11 mouse cellular contexts compared by ENCODE assay signal in the genomic region with DNA sequence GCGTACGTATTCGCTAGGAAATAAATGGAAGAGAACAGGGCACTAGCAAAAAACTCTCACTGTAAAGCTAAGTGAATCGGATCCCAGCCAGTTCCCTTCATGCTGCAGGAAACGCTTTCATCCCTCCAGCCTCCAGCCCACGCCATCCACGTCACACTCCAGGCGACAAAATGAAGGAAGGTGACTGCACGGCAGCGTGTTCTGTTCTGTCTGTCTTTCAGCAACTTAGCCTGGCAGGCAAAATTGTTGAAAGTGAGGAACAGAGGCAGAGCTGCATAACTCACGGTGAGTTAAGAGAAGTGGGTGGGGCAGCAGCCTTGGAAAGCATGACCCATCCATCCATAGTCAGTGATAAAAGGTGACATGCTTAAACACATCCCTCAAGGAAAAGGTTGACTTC.
DNase-seq lines count a peak whose midpoint lies in the region; ATAC-seq and TF ChIP-seq lines count a peak whose summit lies in the region.
"Had no signal": no experiment of that assay in that cellular context is flagged by ENCODE, and none has a peak within 500 bp of the region (broad histone marks: within the 10 kb centered on the region; RNA-seq: fewer than 3 reads in every experiment).

No protein-coding gene starts in this region.

- H3K27ac ChIP-seq in embryonic facial prominence, embryonic 13.5 days: peak overlapping the region; percentile 29; the same call in 1 of the 2 replicates
- H3K27ac ChIP-seq in embryonic facial prominence, embryonic 10.5 days (replicated peaks): no peak overlapping the region
- no peak overlapping the region for H3K27ac ChIP-seq in kidney, embryonic 16.5 days (ENCODE audit: low read length)
- H3K27ac ChIP-seq in embryonic fibroblast, embryonic 13.5 days (ENCODE audit: insufficient read depth, low read length): peak overlapping the region; percentile 16; the same call in 1 of the 2 replicates
- H3K27ac ChIP-seq: forebrain, embryonic 10.5 days had no signal

- no peak for TF ChIP-seq CTCF in embryonic fibroblast, embryonic 13.5 days (IDR thresholded peaks at IDR 0.05; ENCODE audit: borderline replicate concordance, insufficient read depth, low read length)

- no peak for TF ChIP-seq POLR2A in embryonic fibroblast, embryonic 13.5 days (IDR thresholded peaks at IDR 0.05; ENCODE audit: low read depth, low read length)

- H3K4me1 ChIP-seq in embryonic facial prominence, embryonic 13.5 days: peaks cover 71% of the 10 kb centered on the region
- H3K4me1 ChIP-seq in embryonic facial prominence, embryonic 10.5 days: peaks cover 41% of the 10 kb centered on the region
- peaks cover 76% of the 10 kb centered on the region for H3K4me1 ChIP-seq in kidney, embryonic 16.5 days (ENCODE audit: insufficient read depth, low read length)
- H3K4me1 ChIP-seq in embryonic fibroblast, embryonic 13.5 days (ENCODE audit: control insufficient read depth, insufficient read depth, low read length): peaks cover 16% of the 10 kb centered on the region

- H3K4me3 ChIP-seq in embryonic facial prominence, embryonic 13.5 days: no peak overlapping the region
- H3K4me3 ChIP-seq in embryonic facial prominence, embryonic 10.5 days: no peak overlapping the region
- H3K4me3 ChIP-seq in kidney, embryonic 16.5 days (ENCODE audit: low read length): peak overlapping the region; percentile 3; the same call in 1 of the 2 replicates
- H3K4me3 ChIP-seq in embryonic fibroblast, embryonic 13.5 days (ENCODE audit: insufficient read depth, low read length): no peak overlapping the region
- H3K4me3 ChIP-seq: forebrain, embryonic 10.5 days; midbrain, embryonic 15.5 days had no signal

- H3K9ac ChIP-seq in embryonic facial prominence, embryonic 13.5 days: no peak overlapping the region; the same call in 1 of the 2 replicates
- no peak overlapping the region for H3K9ac ChIP-seq in kidney, embryonic 16.5 days (replicated peaks; ENCODE audit: low read length)
- H3K9ac ChIP-seq: midbrain, embryonic 15.5 days had no signal

- peak overlapping the region; percentile 28 for H3K4me2 ChIP-seq in embryonic facial prominence, embryonic 13.5 days
- H3K4me2 ChIP-seq in kidney, embryonic 16.5 days (replicated peaks; ENCODE audit: low read depth, low read length): peak overlapping the region; percentile 45
- H3K4me2 ChIP-seq: midbrain, embryonic 15.5 days had no signal

- no peak; the same call in 1 of the 2 replicates for ATAC-seq in embryonic facial prominence, embryonic 13.5 days (ENCODE audit: insufficient number of reproducible peaks, insufficient read depth, low FRiP score, low TSS enrichment, low read depth)
- 0 out of 2 replicates have a peak, but pooled peaks have one; percentile 5 for ATAC-seq in kidney, embryonic 16.5 days (ENCODE audit: low FRiP score, low TSS enrichment)

- DNase-seq in embryonic facial prominence, embryonic 10.5 days (ENCODE audit: low spot score): no peak
- DNase-seq in kidney, adult 11 months: no peak
- peak; percentile 42 for DNase-seq in right cerebral cortex, postnatal 14 days
- no peak for DNase-seq in thymus, postnatal 4 days
- no peak for DNase-seq in ovary, adult 18-20 months (ENCODE audit: low spot score)
- DNase-seq: lung, postnatal 14 days had no signal

- no peaks in the 10 kb centered on the region for H3K36me3 ChIP-seq in embryonic facial prominence, embryonic 13.5 days
- no peaks in the 10 kb centered on the region for H3K36me3 ChIP-seq in embryonic facial prominence, embryonic 10.5 days (replicated peaks)
- no peaks in the 10 kb centered on the region for H3K36me3 ChIP-seq in kidney, embryonic 16.5 days (ENCODE audit: insufficient read depth, low read length)
- H3K36me3 ChIP-seq: forebrain, embryonic 10.5 days; midbrain, embryonic 15.5 days had no signal

- no peaks in the 10 kb centered on the region for H3K9me3 ChIP-seq in embryonic facial prominence, embryonic 13.5 days
- H3K9me3 ChIP-seq in embryonic facial prominence, embryonic 10.5 days: no peaks in the 10 kb centered on the region
- H3K9me3 ChIP-seq in kidney, embryonic 16.5 days (ENCODE audit: low read length): no peaks in the 10 kb centered on the region
- H3K9me3 ChIP-seq: forebrain, embryonic 10.5 days; midbrain, embryonic 15.5 days had no signal

- WGBS in embryonic facial prominence, embryonic 13.5 days: 45% methylated on average over 11 of the region's 11 CpGs
- WGBS in embryonic facial prominence, embryonic 10.5 days: 72% methylated on average over 11 of the region's 11 CpGs
- 22% methylated on average over 11 of the region's 11 CpGs for WGBS in kidney, embryonic 16.5 days

- no peaks in the 10 kb centered on the region for H3K27me3 ChIP-seq in embryonic facial prominence, embryonic 13.5 days
- H3K27me3 ChIP-seq in embryonic facial prominence, embryonic 10.5 days (replicated peaks; ENCODE audit: low read depth, poor library complexity, severe bottlenecking): no peaks in the 10 kb centered on the region
- no peaks in the 10 kb centered on the region for H3K27me3 ChIP-seq in kidney, embryonic 16.5 days (ENCODE audit: insufficient read depth, low read length)
- H3K27me3 ChIP-seq: midbrain, embryonic 15.5 days had no signal

Comparison
In these comparisons a context has a peak if more than half of its experiments do, and no peak if none do; other contexts are left out.
1. H3K27ac ChIP-seq: peak in embryonic facial prominence, embryonic 13.5 days (single experiment) and embryonic fibroblast, embryonic 13.5 days (single experiment); none in embryonic facial prominence, embryonic 10.5 days (single experiment) and kidney, embryonic 16.5 days (single experiment).